Mouse (Mus musculus) heart, embryonic 12.5 days (tissue): ENCODE data around the gene Adipor2. TPM values are rescaled to one million over a fixed set of nuclear protein-coding genes. Genes with fewer than 3 reads are reported as not detected.

Experiments
- ATAC-seq: fragments of 200-750 bp; cut with Nextera tagmentation; 2 replicates; pipeline ENCODE4 v1.8.0; 2017; ENCODE audit warnings: moderate TSS enrichment, moderate library complexity; ENCODE audit not compliant: insufficient number of reproducible peaks, low FRiP score
- H3K27ac ChIP-seq: fragments of 300-500 bp; sonication (generic); 2 replicates; pipeline ENCODE4 v1.5.1; 2016; ENCODE audit warnings: mild to moderate bottlenecking, moderate library complexity; ENCODE audit not compliant: poor library complexity, severe bottlenecking
- H3K27me3 ChIP-seq: fragments of 300-500 bp; sonication (generic); replicated peaks from 2 replicates; pipeline ENCODE4 v1.6.1; 2016; ENCODE audit warnings: mild to moderate bottlenecking, moderate library complexity
- H3K36me3 ChIP-seq: fragments of 300-500 bp; sonication (generic); 2 replicates; pipeline ENCODE4 v1.6.1; 2016; ENCODE audit warnings: mild to moderate bottlenecking, moderate library complexity
- H3K4me1 ChIP-seq: fragments of 300-500 bp; sonication (generic); replicated peaks from 2 replicates; pipeline ENCODE4 v1.6.1; 2016; ENCODE audit warnings: mild to moderate bottlenecking
- H3K4me2 ChIP-seq: fragments of 300-500 bp; sonication (generic); 2 replicates; pipeline ENCODE4 v1.6.1; 2016; ENCODE audit warnings: mild to moderate bottlenecking, moderate library complexity
- H3K4me3 ChIP-seq: fragments of 300-500 bp; sonication (generic); 2 replicates; pipeline ENCODE4 v1.5.1; 2016; ENCODE audit warnings: mild to moderate bottlenecking
- H3K9ac ChIP-seq: fragments of 300-500 bp; sonication (generic); 2 replicates; pipeline ENCODE4 v1.6.1; 2016; ENCODE audit warnings: mild to moderate bottlenecking, moderate library complexity
- H3K9me3 ChIP-seq: fragments of 300-500 bp; sonication (generic); replicated peaks from 2 replicates; pipeline ENCODE4 v1.6.1; 2016; ENCODE audit warnings: mild to moderate bottlenecking, moderate library complexity
- WGBS: fragments of 180-500 bp; shearing (Covaris S2); methylation state at CpG from one replicate; pipeline ENCODE4 v1.1.7; 2016; 5-methylcytosine and 5-hydroxymethylcytosine counted together
- polyA plus RNA-seq: library from polyadenylated mRNA; unstranded; fragments of >200 nt; fragmentation: Nextera tagmentation; extraction: Ambion mirVana; gene quantifications from 2 replicates; pipeline ENCODE4 v1.2.1, GENCODE M21; 2016

Adipor2 gene
- polyA plus RNA-seq, 1 experiment from 2014 or later = 27.8 TPM

- peak overlapping the region; percentile 92 for H3K27ac ChIP-seq
- H3K27me3 ChIP-seq = no peaks in the 10 kb centered on the region
- ATAC-seq = peak; percentile 91
- peak overlapping the region; percentile 92 for H3K4me2 ChIP-seq
- WGBS = under 1% methylated on average over 56 of the region's 76 CpGs
- H3K4me3 ChIP-seq = peak overlapping the region; percentile 77
- peak overlapping the region; percentile 91 for H3K9ac ChIP-seq
- H3K36me3 ChIP-seq = no peaks in the 10 kb centered on the region
- H3K4me1 ChIP-seq = peaks cover 10% of the 10 kb centered on the region
- no peaks in the 10 kb centered on the region for H3K9me3 ChIP-seq
Measured at GRCm38 (mm10) chr6:119387801-119388649, 29.5 kb downstream of the Adipor2 start.

DNA sequence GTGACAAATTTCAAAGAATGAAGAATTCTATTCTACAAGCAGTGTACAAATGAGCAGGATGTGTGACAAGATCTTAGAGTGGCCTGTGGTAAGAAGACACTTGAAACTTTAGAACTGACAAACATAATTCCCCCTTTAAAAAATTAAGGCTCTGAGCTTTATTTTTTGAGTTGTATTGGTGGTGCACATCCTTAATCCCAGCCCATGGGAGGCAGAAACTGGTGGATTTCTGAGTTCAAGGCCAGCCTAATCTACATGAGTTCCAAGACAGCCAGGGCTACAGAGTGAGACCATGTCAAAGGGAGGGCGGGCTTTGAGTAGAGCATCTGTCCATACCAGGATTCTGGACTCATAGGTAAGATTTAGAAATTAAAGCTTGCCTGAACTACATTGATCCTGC is 30.7 kb downstream of the Adipor2 start:
- H3K4me2 ChIP-seq = peak overlapping the region; percentile 92
- H3K9ac ChIP-seq = no peak overlapping the region
- H3K9me3 ChIP-seq = no peaks in the 10 kb centered on the region
- ATAC-seq = no peak
- H3K4me1 ChIP-seq = peaks cover 13% of the 10 kb centered on the region
- no peaks in the 10 kb centered on the region for H3K27me3 ChIP-seq
- no peak overlapping the region for H3K27ac ChIP-seq
- H3K36me3 ChIP-seq = no peaks in the 10 kb centered on the region
- H3K4me3 ChIP-seq = peak overlapping the region; percentile 77; the same call in 1 of the 2 replicates
- WGBS = 90% methylated on average over 1 of the region's 1 CpGs

GRCm38 (mm10) chr6:119386421-119386820 is 31.1 kb downstream of the Adipor2 start:
- H3K4me3 ChIP-seq = no peak overlapping the region
- peaks cover 16% of the 10 kb centered on the region for H3K4me1 ChIP-seq
- H3K9ac ChIP-seq = no peak overlapping the region
- H3K4me2 ChIP-seq = no peak overlapping the region
- H3K36me3 ChIP-seq = no peaks in the 10 kb centered on the region
- ATAC-seq = no peak
- no peaks in the 10 kb centered on the region for H3K27me3 ChIP-seq
- H3K27ac ChIP-seq = no peak overlapping the region
- H3K9me3 ChIP-seq = no peaks in the 10 kb centered on the region
- whole genome bisulfite sequencing = 88% methylated on average over 4 of the region's 4 CpGs

GRCm38 (mm10) chr6:119385668-119386067 is 31.8 kb downstream of the Adipor2 start:
- no peaks in the 10 kb centered on the region for H3K27me3 ChIP-seq
- peaks cover 18% of the 10 kb centered on the region for H3K4me1 ChIP-seq
- H3K4me3 ChIP-seq = no peak overlapping the region
- 97% methylated on average over 1 of the region's 1 CpGs for WGBS
- no peaks in the 10 kb centered on the region for H3K9me3 ChIP-seq
- no peak overlapping the region for H3K4me2 ChIP-seq
- H3K36me3 ChIP-seq = no peaks in the 10 kb centered on the region
- no peak overlapping the region for H3K27ac ChIP-seq
- ATAC-seq = no peak
- no peak overlapping the region for H3K9ac ChIP-seq

- Histone ChIP-seq H3K27me3 (no peaks in the 10 kb centered on the region), H3K9me3 (no peaks in the 10 kb centered on the region), H3K4me3 (no peak overlapping the region), H3K9ac (no peak overlapping the region), H3K4me1 (peaks cover 30% of the 10 kb centered on the region), H3K36me3 (no peaks in the 10 kb centered on the region), H3K27ac (no peak overlapping the region), H3K4me2 (no peak overlapping the region)
- ATAC-seq = no peak
- WGBS = 72% methylated on average over 1 of the region's 1 CpGs
Measured at GRCm38 (mm10) chr6:119378631-119379030, 38.9 kb downstream of the Adipor2 start.

DNA sequence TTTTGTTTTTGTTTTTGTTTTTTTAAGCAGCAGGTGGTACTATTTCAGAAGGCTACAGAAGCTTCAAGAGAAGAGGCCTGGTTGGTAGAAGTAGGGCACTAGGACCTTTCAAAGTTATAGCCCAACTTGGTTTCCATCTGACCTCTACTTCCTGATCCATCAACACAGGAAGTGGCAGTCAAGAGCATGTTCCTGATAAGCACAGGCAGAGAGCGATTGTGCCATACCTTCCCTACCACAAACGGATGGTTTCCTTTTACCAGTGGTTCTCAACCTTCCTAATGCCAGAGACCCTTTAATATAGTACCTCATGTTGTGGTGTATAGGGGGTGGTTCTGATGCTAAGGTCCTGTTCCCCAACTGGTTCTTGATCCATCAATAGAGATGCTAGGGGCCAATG is 39.9 kb downstream of the Adipor2 start:
- H3K27ac ChIP-seq = peak overlapping the region; percentile 55; the same call in 1 of the 2 replicates
- WGBS = 7% methylated on average over 2 of the region's 2 CpGs
- no peaks in the 10 kb centered on the region for H3K9me3 ChIP-seq
- no peak overlapping the region for H3K4me3 ChIP-seq
- no peak overlapping the region for H3K9ac ChIP-seq
- peaks cover 40% of the 10 kb centered on the region for H3K4me1 ChIP-seq
- H3K27me3 ChIP-seq = no peaks in the 10 kb centered on the region
- H3K4me2 ChIP-seq = no peak overlapping the region
- ATAC-seq = no peak
- H3K36me3 ChIP-seq = no peaks in the 10 kb centered on the region

DNA sequence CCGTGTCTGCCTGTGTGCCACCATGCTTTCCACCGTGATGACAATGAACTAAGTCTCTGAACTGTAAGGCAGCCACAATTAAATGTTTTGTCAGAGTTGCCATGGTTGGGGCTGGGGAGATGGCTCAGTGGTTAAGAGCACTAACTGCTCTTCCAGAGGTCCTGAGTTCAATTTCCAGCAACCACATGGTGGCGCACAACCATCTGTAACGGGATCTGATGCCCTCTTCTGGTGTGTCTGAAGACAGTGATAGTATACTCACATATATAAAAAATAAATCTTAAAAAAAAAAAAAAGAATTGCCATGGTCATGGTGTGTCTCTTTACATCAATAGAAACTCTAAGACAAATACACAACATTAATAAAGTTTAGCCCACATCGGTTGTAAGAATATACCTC is 42.5 kb downstream of the Adipor2 start:
- Histone ChIP-seq H3K9ac (no peak overlapping the region), H3K36me3 (no peaks in the 10 kb centered on the region), H3K4me2 (no peak overlapping the region), H3K27ac (no peak overlapping the region), H3K4me1 (peaks cover 38% of the 10 kb centered on the region), H3K27me3 (no peaks in the 10 kb centered on the region), H3K4me3 (no peak overlapping the region), H3K9me3 (no peaks in the 10 kb centered on the region)
- WGBS = 80% methylated on average over 5 of the region's 5 CpGs
- no peak for ATAC-seq

DNA sequence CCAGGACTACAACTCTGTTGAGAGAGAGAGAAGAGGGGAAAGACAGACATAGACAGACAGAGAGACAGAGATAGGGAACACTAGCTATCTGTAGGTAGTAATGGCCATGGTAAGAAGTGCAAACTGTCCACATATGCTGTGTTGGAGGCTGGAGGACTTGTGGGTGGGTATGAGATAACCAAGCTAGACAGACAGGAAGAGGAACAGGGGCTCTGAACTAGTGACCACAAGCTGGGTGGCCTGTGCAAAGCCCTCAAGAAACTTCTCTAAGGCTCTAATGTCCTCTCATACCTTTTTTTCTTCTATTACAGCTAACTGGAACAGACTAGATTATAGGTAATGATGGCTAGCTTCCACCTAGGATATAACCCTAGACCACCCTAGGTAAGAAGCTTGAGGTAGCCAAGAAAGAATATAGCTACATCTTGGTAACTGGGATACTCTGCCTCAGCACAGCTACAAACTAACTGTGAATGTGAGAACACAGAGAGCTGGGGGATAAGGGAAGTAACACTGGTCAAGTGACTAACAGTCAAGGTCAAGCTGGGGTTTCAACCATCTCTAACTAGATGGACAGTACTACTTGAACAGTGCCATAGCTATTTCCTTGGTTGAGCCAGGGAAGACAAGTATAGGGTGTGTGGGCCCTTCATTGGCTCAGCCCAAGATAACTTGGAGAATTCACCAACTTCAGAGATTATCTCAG is 44.4 kb downstream of the Adipor2 start:
- Histone ChIP-seq H3K4me2 (no peak overlapping the region), H3K4me3 (no peak overlapping the region)

GRCm38 (mm10) chr6:119372237-119372636 is 45.3 kb downstream of the Adipor2 start:
- H3K9ac ChIP-seq = no peak overlapping the region
- H3K4me2 ChIP-seq = no peak overlapping the region
- peaks cover 24% of the 10 kb centered on the region for H3K4me1 ChIP-seq
- no peaks in the 10 kb centered on the region for H3K9me3 ChIP-seq
- H3K4me3 ChIP-seq = no peak overlapping the region
- H3K27ac ChIP-seq = no peak overlapping the region
- no peaks in the 10 kb centered on the region for H3K27me3 ChIP-seq
- peaks cover 13% of the 10 kb centered on the region for H3K36me3 ChIP-seq
- ATAC-seq = no peak
- 18% methylated on average over 5 of the region's 5 CpGs for WGBS

More for the DNA sequence above, 44.4 kb downstream of the Adipor2 start:
- Histone ChIP-seq H3K9ac (no peak overlapping the region), H3K4me1 (peaks cover 33% of the 10 kb centered on the region), H3K27ac (no peak overlapping the region), H3K27me3 (no peaks in the 10 kb centered on the region), H3K9me3 (no peaks in the 10 kb centered on the region), H3K36me3 (peaks cover 7% of the 10 kb centered on the region)
- no peak for ATAC-seq

GRCm38 (mm10) chr6:119371624-119372023 is 45.9 kb downstream of the Adipor2 start:
- H3K9ac ChIP-seq = no peak overlapping the region
- H3K36me3 ChIP-seq = peaks cover 16% of the 10 kb centered on the region
- no peak overlapping the region for H3K27ac ChIP-seq
- H3K4me3 ChIP-seq = no peak overlapping the region
- no peak for ATAC-seq
- no peaks in the 10 kb centered on the region for H3K27me3 ChIP-seq
- no peak overlapping the region for H3K4me2 ChIP-seq
- H3K9me3 ChIP-seq = no peaks in the 10 kb centered on the region
- H3K4me1 ChIP-seq = peaks cover 20% of the 10 kb centered on the region

GRCm38 (mm10) chr6:119367382-119367781 is 50.1 kb downstream of the Adipor2 start:
- Histone ChIP-seq H3K9me3 (no peaks in the 10 kb centered on the region), H3K4me1 (peaks cover 13% of the 10 kb centered on the region), H3K9ac (no peak overlapping the region), H3K27ac (no peak overlapping the region), H3K27me3 (no peaks in the 10 kb centered on the region), H3K4me3 (no peak overlapping the region), H3K36me3 (peaks cover 36% of the 10 kb centered on the region), H3K4me2 (no peak overlapping the region)
- 57% methylated on average over 2 of the region's 2 CpGs for WGBS
- no peak for ATAC-seq
